In genomic region chr12:84365137-84365536, GRCm38 (mm10) we compare ENCODE assay signal across 26 mouse cellular contexts. TPM values are rescaled to one million over a fixed set of nuclear protein-coding genes. Genes with fewer than 3 reads are reported as not detected.
DNase-seq lines count a peak whose midpoint lies in the region; ATAC-seq lines count a peak whose summit lies in the region.
"Had no signal": no experiment of that assay in that cellular context is flagged by ENCODE, and none has a peak within 500 bp of the region (broad histone marks: within the 10 kb centered on the region; RNA-seq: fewer than 3 reads in every experiment).

No protein-coding gene starts in this region.

- peak; percentile 8 for DNase-seq in midbrain, embryonic 11.5 days (ENCODE audit: low spot score, missing footprints)
- DNase-seq in adipocyte (ENCODE audit: low spot score), result peak; percentile 82
- peak; percentile 93 for DNase-seq in gonadal fat pad, adult 2 months (ENCODE audit: low read depth)
- no peak for DNase-seq in lung, postnatal 36 days
- no peak for DNase-seq in adrenal gland, postnatal 4 days (ENCODE audit: low spot score in 2 of 2)
- DNase-seq: adrenal gland, adult 2 months; adrenal gland, postnatal 10 days; adrenal gland, postnatal 25 days; B cell, adult 2 months; cerebellum, adult 11-12 months; cerebellum, adult 2 months; cerebellum, adult 9-10 months; cerebellum, postnatal 10 days; cerebellum, postnatal 25 days had no signal

- H3K9me3 ChIP-seq in midbrain, embryonic 11.5 days (ENCODE audit: control insufficient read depth, low read length), result no peaks in the 10 kb centered on the region
- no peaks in the 10 kb centered on the region for H3K9me3 ChIP-seq in midbrain, embryonic 13.5 days
- H3K9me3 ChIP-seq: embryonic facial prominence, embryonic 10.5 days; embryonic facial prominence, embryonic 12.5 days; forebrain, embryonic 10.5 days; forebrain, embryonic 12.5 days; G1E had no signal

- peaks cover 7% of the 10 kb centered on the region for H3K36me3 ChIP-seq in midbrain, embryonic 11.5 days (ENCODE audit: control insufficient read depth, insufficient read depth, low read length)
- peaks cover 29% of the 10 kb centered on the region for H3K36me3 ChIP-seq in midbrain, embryonic 13.5 days

- no peak for ATAC-seq in midbrain, embryonic 11.5 days (ENCODE audit: low FRiP score)
- ATAC-seq in midbrain, embryonic 13.5 days, result no peak
- ATAC-seq: activated CD4-positive, CD25-positive, alpha-beta regulatory T cell, adult 4 months; CD4-positive, CD25-positive, alpha-beta regulatory T cell, adult 4 months; forebrain, embryonic 14.5 days; forebrain, embryonic 16.5 days; Patski had no signal

- H3K4me1 ChIP-seq in midbrain, embryonic 11.5 days (ENCODE audit: control insufficient read depth, insufficient read depth, low read length), result peaks cover 11% of the 10 kb centered on the region
- H3K4me1 ChIP-seq in midbrain, embryonic 13.5 days (replicated peaks), result peaks cover 27% of the 10 kb centered on the region

- no peak overlapping the region for H3K9ac ChIP-seq in midbrain, embryonic 11.5 days (ENCODE audit: low read length)
- no peak overlapping the region for H3K9ac ChIP-seq in midbrain, embryonic 13.5 days (replicated peaks)
- H3K9ac ChIP-seq: embryonic facial prominence, embryonic 12.5 days; forebrain, embryonic 12.5 days had no signal

- no peak overlapping the region for H3K4me3 ChIP-seq in midbrain, embryonic 11.5 days (ENCODE audit: low read depth, low read length)
- H3K4me3 ChIP-seq in midbrain, embryonic 13.5 days (replicated peaks), result no peak overlapping the region
- H3K4me3 ChIP-seq: embryonic facial prominence, embryonic 10.5 days; embryonic facial prominence, embryonic 12.5 days; forebrain, embryonic 10.5 days; forebrain, embryonic 12.5 days had no signal

- H3K4me2 ChIP-seq in midbrain, embryonic 11.5 days, result no peak overlapping the region
- no peak overlapping the region for H3K4me2 ChIP-seq in midbrain, embryonic 13.5 days (replicated peaks)
- H3K4me2 ChIP-seq: embryonic facial prominence, embryonic 12.5 days; forebrain, embryonic 12.5 days had no signal

- H3K27ac ChIP-seq in midbrain, embryonic 11.5 days (ENCODE audit: low read depth, low read length), result no peak overlapping the region
- no peak overlapping the region for H3K27ac ChIP-seq in midbrain, embryonic 13.5 days
- H3K27ac ChIP-seq: embryonic facial prominence, embryonic 10.5 days; embryonic facial prominence, embryonic 12.5 days; forebrain, embryonic 10.5 days; forebrain, embryonic 12.5 days had no signal

- WGBS in midbrain, embryonic 11.5 days, result 97% methylated on average over 6 of the region's 6 CpGs
- 94% methylated on average over 6 of the region's 6 CpGs for WGBS in midbrain, embryonic 13.5 days

- no peaks in the 10 kb centered on the region for H3K27me3 ChIP-seq in midbrain, embryonic 11.5 days (ENCODE audit: control insufficient read depth, insufficient read depth, low read length)
- H3K27me3 ChIP-seq in midbrain, embryonic 13.5 days, result no peaks in the 10 kb centered on the region
- H3K27me3 ChIP-seq: CH12.LX; embryonic facial prominence, embryonic 12.5 days; forebrain, embryonic 12.5 days; Patski had no signal

RNA-seq across cellular contexts. Expression of gene Fam161b, which starts 3.5 kb away (rescaled TPM):
- 7.3 and 10.0 TPM in 2 replicates for polyA plus RNA-seq in midbrain, embryonic 11.5 days (2014; fragmentation: Nextera tagmentation; extraction: Ambion mirVana)
- 17.7 and 20.6 TPM in 2 replicates for polyA plus RNA-seq in midbrain, embryonic 13.5 days (2015; fragmentation: Nextera tagmentation; extraction: Ambion mirVana)
- 1.2 and 1.3 TPM in 2 replicates for polyA plus RNA-seq in gonadal fat pad, adult 2 months (2012; rRNA removed)
- total RNA-seq in adrenal gland, postnatal 4 days (2021), result 1 to 10 TPM; 2.0 to 2.7 TPM

RNA-seq across cellular contexts. Expression of gene Coq6, which starts 3.7 kb away (rescaled TPM):
- 42.0 and 42.6 TPM in 2 replicates for polyA plus RNA-seq in midbrain, embryonic 11.5 days (2014; fragmentation: Nextera tagmentation; extraction: Ambion mirVana)
- 42.6 and 45.0 TPM in 2 replicates for polyA plus RNA-seq in midbrain, embryonic 13.5 days (2015; fragmentation: Nextera tagmentation; extraction: Ambion mirVana)
- 37.0 and 48.9 TPM in 2 replicates for polyA plus RNA-seq in gonadal fat pad, adult 2 months (2012; rRNA removed)
- total RNA-seq in adrenal gland, postnatal 4 days (2021), result 10 to 100 TPM; 60.5 to 64.9 TPM

RNA-seq across cellular contexts. Expression of gene Entpd5, which starts 43.7 kb away (rescaled TPM):
- 8.8 and 9.3 TPM in 2 replicates for polyA plus RNA-seq in midbrain, embryonic 11.5 days (2014; fragmentation: Nextera tagmentation; extraction: Ambion mirVana)
- 9.9 and 10.2 TPM in 2 replicates for polyA plus RNA-seq in midbrain, embryonic 13.5 days (2015; fragmentation: Nextera tagmentation; extraction: Ambion mirVana)
- 13.7 and 14.6 TPM in 2 replicates for polyA plus RNA-seq in gonadal fat pad, adult 2 months (2012; rRNA removed)
- 10 to 100 TPM; 58.3 to 61.3 TPM for total RNA-seq in adrenal gland, postnatal 4 days (2021)

RNA-seq across cellular contexts. Expression of gene Bbof1, which starts 43.7 kb away (rescaled TPM):
- 0.70 and 0.81 TPM in 2 replicates for polyA plus RNA-seq in midbrain, embryonic 11.5 days (2014; fragmentation: Nextera tagmentation; extraction: Ambion mirVana)
- 2.5 and 4.5 TPM in 2 replicates for polyA plus RNA-seq in midbrain, embryonic 13.5 days (2015; fragmentation: Nextera tagmentation; extraction: Ambion mirVana)
- polyA plus RNA-seq in gonadal fat pad, adult 2 months (2012; rRNA removed), result 0.47 and 0.51 TPM in 2 replicates
- total RNA-seq in adrenal gland, postnatal 4 days (2021), result 1 to 10 TPM; 3.0 to 5.1 TPM
- polyA plus RNA-seq: adrenal gland, adult 2 months had no signal

RNA-seq across cellular contexts. Expression of gene Zfp410, which starts 48.5 kb away (rescaled TPM):
- 121 and 122 TPM in 2 replicates for polyA plus RNA-seq in midbrain, embryonic 11.5 days (2014; fragmentation: Nextera tagmentation; extraction: Ambion mirVana)
- 103 TPM in 2 replicates for polyA plus RNA-seq in midbrain, embryonic 13.5 days (2015; fragmentation: Nextera tagmentation; extraction: Ambion mirVana)
- polyA plus RNA-seq in gonadal fat pad, adult 2 months (2012; rRNA removed), result 31.6 and 36.2 TPM in 2 replicates
- total RNA-seq in adrenal gland, postnatal 4 days (2021), result 10 to 100 TPM; 64.6 to 68.9 TPM

Comparison
In these comparisons a context has a peak if more than half of its experiments do, and no peak if none do; other contexts are left out.
1. DNase-seq: peak in midbrain, embryonic 11.5 days (single experiment), adipocyte (single experiment) and gonadal fat pad, adult 2 months (single experiment); none in lung, postnatal 36 days (single experiment) and adrenal gland, postnatal 4 days (0 of 2).